Mouse (Mus musculus) megakaryocyte, embryonic 14.5 days (primary cell): Measurements from ENCODE around the gene Negr1.

Experiments used
- FLI1 ChIP-seq: IDR thresholded peaks from 2 replicates; pipeline ENCODE4 v1.6.1; 2012; ENCODE audit warnings: low read length, inconsistent platforms, mixed read lengths
- GATA1 ChIP-seq: IDR thresholded peaks from 3 replicates; pipeline ENCODE4 v1.6.1; 2012; ENCODE audit warnings: mixed read lengths, low read length, inconsistent platforms, borderline replicate concordance

- no peak for TF ChIP-seq GATA1
- TF ChIP-seq FLI1 = no peak
These were observed 678.6 kb downstream of the Negr1 start for GRCm38 (mm10) chr3:157240240-157240639.
